In genomic region chr2:157458472-157458871, GRCm38 (mm10) we compare ENCODE assay signal across 8 mouse cellular contexts. TPM values are rescaled to one million over a fixed set of nuclear protein-coding genes. Genes with fewer than 3 reads are reported as not detected.
DNase-seq lines count a peak whose midpoint lies in the region; ATAC-seq and TF ChIP-seq lines count a peak whose summit lies in the region.

No protein-coding gene starts in this region.

- H3K4me1 ChIP-seq in bone marrow macrophage, adult 2 months (ENCODE audit: control insufficient read depth, insufficient read depth, low read length) = peaks cover 8% of the 10 kb centered on the region; the same call in 1 of the 2 replicates
- peaks cover 51% of the 10 kb centered on the region for H3K4me1 ChIP-seq in forebrain, embryonic 11.5 days (replicated peaks; ENCODE audit: control insufficient read depth, insufficient read depth, low read length)
- H3K4me1 ChIP-seq in heart, embryonic 16.5 days (ENCODE audit: control insufficient read depth, insufficient read depth, low read length) = peaks cover 10% of the 10 kb centered on the region; the same call in 1 of the 2 replicates
- peaks cover 47% of the 10 kb centered on the region for H3K4me1 ChIP-seq in lung, embryonic 16.5 days (replicated peaks; ENCODE audit: control insufficient read depth, insufficient read depth, low read length)

- no peak for TF ChIP-seq POLR2A in bone marrow macrophage, adult 2 months (IDR thresholded peaks at IDR 0.05; ENCODE audit: borderline replicate concordance, low read depth, low read length)

- peak; percentile 76 to 78 for DNase-seq in CD8-positive naive resting alpha-beta T cell, adult 2 months (ENCODE audit: low read depth in 2 of 2, low spot score in 2 of 2)
- peak; percentile 94 for DNase-seq in forebrain, embryonic 11.5 days (ENCODE audit: low spot score)
- peak; percentile 53 for DNase-seq in layer of hippocampus, adult 9-10 months (ENCODE audit: low spot score)
- DNase-seq in retina, adult 2 months (ENCODE audit: low read depth, low spot score) = peak; percentile 33
- DNase-seq in thymus, postnatal 4 days = peak; percentile 92

- peak; percentile 91 for TF ChIP-seq CTCF in bone marrow macrophage, adult 2 months (IDR thresholded peaks at IDR 0.05; ENCODE audit: low read depth, low read length)

- no peaks in the 10 kb centered on the region; the same call in 1 of the 2 replicates for H3K36me3 ChIP-seq in forebrain, embryonic 11.5 days (ENCODE audit: control insufficient read depth, insufficient read depth, low read length)
- H3K36me3 ChIP-seq in heart, embryonic 16.5 days (ENCODE audit: control insufficient read depth, insufficient read depth) = no peaks in the 10 kb centered on the region
- peaks cover 11% of the 10 kb centered on the region for H3K36me3 ChIP-seq in lung, embryonic 16.5 days (ENCODE audit: control insufficient read depth, insufficient read depth, low read length)

- no peaks in the 10 kb centered on the region for H3K27me3 ChIP-seq in forebrain, embryonic 11.5 days (ENCODE audit: control insufficient read depth, insufficient read depth, low read length)
- no peaks in the 10 kb centered on the region for H3K27me3 ChIP-seq in heart, embryonic 16.5 days (ENCODE audit: control insufficient read depth, insufficient read depth, low read length)
- H3K27me3 ChIP-seq in lung, embryonic 16.5 days (ENCODE audit: control insufficient read depth, insufficient read depth, low read depth, low read length) = no peaks in the 10 kb centered on the region

- H3K9me3 ChIP-seq in forebrain, embryonic 11.5 days (ENCODE audit: control insufficient read depth, low read length) = no peaks in the 10 kb centered on the region
- H3K9me3 ChIP-seq in heart, embryonic 16.5 days (replicated peaks; ENCODE audit: control insufficient read depth, low read length) = no peaks in the 10 kb centered on the region
- no peaks in the 10 kb centered on the region for H3K9me3 ChIP-seq in lung, embryonic 16.5 days (ENCODE audit: control insufficient read depth, low read length)

- H3K4me2 ChIP-seq in forebrain, embryonic 11.5 days (ENCODE audit: low read depth, low read length, severe bottlenecking) = no peak overlapping the region
- peak overlapping the region; percentile 53 for H3K4me2 ChIP-seq in heart, embryonic 16.5 days (ENCODE audit: low read depth, low read length)
- H3K4me2 ChIP-seq in lung, embryonic 16.5 days (ENCODE audit: low read depth, low read length) = no peak overlapping the region

- 15% methylated on average over 14 of the region's 14 CpGs for WGBS in forebrain, embryonic 11.5 days
- 17% methylated on average over 14 of the region's 14 CpGs for WGBS in heart, embryonic 16.5 days
- 25% methylated on average over 14 of the region's 14 CpGs for WGBS in lung, embryonic 16.5 days

- peak overlapping the region; percentile 44 for H3K9ac ChIP-seq in forebrain, embryonic 11.5 days (ENCODE audit: low read length)
- no peak overlapping the region; the same call in 1 of the 2 replicates for H3K9ac ChIP-seq in heart, embryonic 16.5 days (ENCODE audit: low read length)
- peak overlapping the region; percentile 40; the same call in 1 of the 2 replicates for H3K9ac ChIP-seq in lung, embryonic 16.5 days (ENCODE audit: low read length)

- H3K4me3 ChIP-seq in bone marrow macrophage, adult 2 months (ENCODE audit: insufficient read depth, low read length) = peak overlapping the region; percentile 28; the same call in 1 of the 2 replicates
- no peak overlapping the region for H3K4me3 ChIP-seq in forebrain, embryonic 11.5 days (ENCODE audit: low read depth, low read length)
- no peak overlapping the region for H3K4me3 ChIP-seq in heart, embryonic 16.5 days (ENCODE audit: low read length)
- H3K4me3 ChIP-seq in lung, embryonic 16.5 days (ENCODE audit: low read length) = no peak overlapping the region

- peak; percentile 40 for ATAC-seq in forebrain, embryonic 11.5 days (replicated peaks; ENCODE audit: low FRiP score)
- no peak for ATAC-seq in heart, embryonic 16.5 days (replicated peaks; ENCODE audit: extremely low read depth, insufficient read depth, low FRiP score)
- ATAC-seq in lung, embryonic 16.5 days (ENCODE audit: low read depth) = peak; percentile 10; the same call in 1 of the 2 replicates

- no peak overlapping the region for H3K27ac ChIP-seq in bone marrow macrophage, adult 2 months (ENCODE audit: insufficient read depth, low read depth, low read length)
- peak overlapping the region; percentile 46; the same call in 1 of the 2 replicates for H3K27ac ChIP-seq in forebrain, embryonic 11.5 days (ENCODE audit: low read depth, low read length)
- no peak overlapping the region for H3K27ac ChIP-seq in heart, embryonic 16.5 days (ENCODE audit: low read length)
- no peak overlapping the region for H3K27ac ChIP-seq in lung, embryonic 16.5 days (ENCODE audit: low read length)

RNA-seq across cellular contexts. Expression of gene Src, which starts 40.2 kb away (rescaled TPM):
- 3.0 and 3.4 TPM in 2 replicates for polyA plus RNA-seq in bone marrow macrophage, adult 2 months (2012; ENCODE audit: insufficient read depth, insufficient read length, missing spikeins)
- 20.3 and 23.2 TPM in 2 replicates for polyA plus RNA-seq in forebrain, embryonic 11.5 days (2014; fragmentation: Nextera tagmentation; extraction: Ambion mirVana)
- polyA plus RNA-seq in heart, embryonic 16.5 days (2015; fragmentation: Nextera tagmentation; extraction: Ambion mirVana) = 5.7 and 6.9 TPM in 2 replicates
- 20.9 and 21.1 TPM in 2 replicates for polyA plus RNA-seq in lung, embryonic 16.5 days (2015; fragmentation: Nextera tagmentation; extraction: Ambion mirVana)

Comparison
In these comparisons a context has a peak if more than half of its experiments do, and no peak if none do; other contexts are left out.
1. DNase-seq: peak in every context shown above with its lines; median percentile 94 in forebrain, embryonic 11.5 days; 92 in thymus, postnatal 4 days; 77 in CD8-positive naive resting alpha-beta T cell, adult 2 months; 53 in layer of hippocampus, adult 9-10 months; 33 in retina, adult 2 months.